Mouse (Mus musculus) liver, adult 2 months (tissue): ENCODE data around the gene Lnx1.

Source experiments
- CTCF ChIP-seq: fragments of 200-500 bp; IDR thresholded peaks from 2 replicates; pipeline ENCODE4 v1.5.1; 2011; ENCODE audit warnings: low read depth, low read length, control low read depth
- POLR2A ChIP-seq: fragments of 200-500 bp; IDR thresholded peaks from 2 replicates; pipeline ENCODE4 v1.6.1; 2011; ENCODE audit warnings: low read length, control low read depth; ENCODE audit not compliant: insufficient read depth; ENCODE audit errors: extremely low read depth

- TF ChIP-seq POLR2A (no peak), CTCF (no peak)
These were observed 29.9 kb upstream of the Lnx1 start for GRCm38 (mm10) chr5:74732613-74733012.
